Mouse (Mus musculus) right cerebral cortex, postnatal 25 days (tissue): ENCODE measurements around the gene Lect2.

ENCODE experiments used
- DNase-seq: peaks from one replicate; pipeline ENCODE4 v3.0.0; 2022

Lect2 gene

GRCm38 (mm10) chr13:56500132-56500531 lies 48.2 kb downstream of the Lect2 start:
- no peak for DNase-seq

- DNase-seq: no peak
These were observed 53.9 kb downstream of the Lect2 start for GRCm38 (mm10) chr13:56494440-56494839.
